In the genomic region with DNA sequence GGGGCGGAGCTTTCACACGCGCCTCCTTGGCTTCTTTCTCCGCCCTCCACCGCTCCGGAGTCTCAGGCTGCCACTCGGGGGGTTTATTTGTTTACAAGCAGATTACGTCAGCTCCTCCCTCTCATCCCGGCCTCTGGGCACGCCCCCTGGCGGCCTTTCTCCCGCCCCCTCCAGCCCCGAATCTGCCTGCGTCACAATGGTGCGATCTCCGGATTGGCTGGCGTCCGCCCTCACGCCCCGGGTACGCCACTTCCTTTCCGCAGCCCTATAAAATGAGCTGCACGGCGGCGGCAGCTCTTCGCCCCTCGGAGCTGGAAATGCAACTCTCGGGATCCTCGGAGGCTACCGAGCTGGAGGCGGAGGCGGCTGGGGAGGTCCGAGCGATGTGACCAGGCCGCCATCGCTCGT, we compare ENCODE assay signal across 8 mouse cellular contexts. TPM values are rescaled to one million over a fixed set of nuclear protein-coding genes. Genes with fewer than 3 reads are reported as not detected.
DNase-seq lines count a peak whose midpoint lies in the region; ATAC-seq and TF ChIP-seq lines count a peak whose summit lies in the region.

Gene Btg1 (plus strand): TSS at position 298 of the 408 bp plus-strand sequence.

- H3K4me1 ChIP-seq in bone marrow macrophage, adult 2 months (ENCODE audit: control insufficient read depth, insufficient read depth, low read length): peaks cover 6% of the 10 kb centered on the region
- H3K4me1 ChIP-seq in embryonic fibroblast, embryonic 13.5 days (ENCODE audit: control insufficient read depth, insufficient read depth, low read length): peaks cover 2% of the 10 kb centered on the region
- peaks cover 5% of the 10 kb centered on the region; the same call in 1 of the 2 replicates for H3K4me1 ChIP-seq in kidney, embryonic 14.5 days (ENCODE audit: control insufficient read depth, insufficient read depth, low read length)
- H3K4me1 ChIP-seq in limb, embryonic 15.5 days: peaks cover 14% of the 10 kb centered on the region

- peak; percentile 99 for DNase-seq in A20 (ENCODE audit: low read depth, low spot score)
- peak; percentile 99 to 100 for DNase-seq in heart, adult 9 months (ENCODE audit: low spot score in 2 of 2)
- DNase-seq in monocyte, adult 2 months (ENCODE audit: low read depth in 1 of 2, low spot score in 2 of 2): peak; percentile 99 to 100
- peak; percentile 99 to 100 for DNase-seq in spleen, postnatal 36 days (ENCODE audit: low spot score in 2 of 2)

- ATAC-seq in kidney, embryonic 14.5 days (ENCODE audit: low FRiP score, low TSS enrichment): peak; percentile 96
- ATAC-seq in limb, embryonic 15.5 days (ENCODE audit: insufficient number of reproducible peaks, low FRiP score, low TSS enrichment, low read depth): peak; percentile 94

- peak within 1 kb of the TSS; percentile 55 for H3K4me2 ChIP-seq in kidney, embryonic 14.5 days (replicated peaks; ENCODE audit: low read depth, low read length)
- H3K4me2 ChIP-seq in limb, embryonic 15.5 days: peak within 1 kb of the TSS; percentile 61

- no peaks in the 10 kb centered on the region for H3K9me3 ChIP-seq in kidney, embryonic 14.5 days (ENCODE audit: control insufficient read depth, low read length)
- H3K9me3 ChIP-seq in limb, embryonic 15.5 days: no peaks in the 10 kb centered on the region

- H3K36me3 ChIP-seq in kidney, embryonic 14.5 days (ENCODE audit: control insufficient read depth, insufficient read depth, low read length): peaks cover 14% of the 10 kb centered on the region; the same call in 1 of the 2 replicates
- H3K36me3 ChIP-seq in limb, embryonic 15.5 days: peaks cover 9% of the 10 kb centered on the region

- TF ChIP-seq CTCF in bone marrow macrophage, adult 2 months (IDR thresholded peaks at IDR 0.05; ENCODE audit: low read depth, low read length): no peak
- no peak for TF ChIP-seq CTCF in embryonic fibroblast, embryonic 13.5 days (IDR thresholded peaks at IDR 0.05; ENCODE audit: borderline replicate concordance, insufficient read depth, low read length)

- peak within 1 kb of the TSS; percentile 79 for H3K4me3 ChIP-seq in bone marrow macrophage, adult 2 months (ENCODE audit: insufficient read depth, low read length)
- H3K4me3 ChIP-seq in embryonic fibroblast, embryonic 13.5 days (ENCODE audit: insufficient read depth, low read length): peak within 1 kb of the TSS; percentile 92
- peak within 1 kb of the TSS; percentile 71 for H3K4me3 ChIP-seq in kidney, embryonic 14.5 days (ENCODE audit: low read length)
- peak within 1 kb of the TSS; percentile 96 for H3K4me3 ChIP-seq in limb, embryonic 15.5 days

- H3K27ac ChIP-seq in bone marrow macrophage, adult 2 months (ENCODE audit: insufficient read depth, low read depth, low read length): peak within 1 kb of the TSS; percentile 87
- H3K27ac ChIP-seq in embryonic fibroblast, embryonic 13.5 days (ENCODE audit: insufficient read depth, low read length): peak within 1 kb of the TSS; percentile 90
- peak within 1 kb of the TSS; percentile 88 for H3K27ac ChIP-seq in kidney, embryonic 14.5 days (ENCODE audit: low read depth, low read length)
- peak within 1 kb of the TSS; percentile 97 for H3K27ac ChIP-seq in limb, embryonic 15.5 days

- H3K27me3 ChIP-seq in kidney, embryonic 14.5 days (ENCODE audit: control insufficient read depth, insufficient read depth, low read length): no peaks in the 10 kb centered on the region
- no peaks in the 10 kb centered on the region for H3K27me3 ChIP-seq in limb, embryonic 15.5 days

- TF ChIP-seq POLR2A in bone marrow macrophage, adult 2 months (IDR thresholded peaks at IDR 0.05; ENCODE audit: borderline replicate concordance, low read depth, low read length): peak; percentile 98
- peak; percentile 99 for TF ChIP-seq POLR2A in embryonic fibroblast, embryonic 13.5 days (IDR thresholded peaks at IDR 0.05; ENCODE audit: low read depth, low read length)

- peak within 1 kb of the TSS; percentile 94 for H3K9ac ChIP-seq in kidney, embryonic 14.5 days (ENCODE audit: low read depth, low read length)
- peak within 1 kb of the TSS; percentile 99 for H3K9ac ChIP-seq in limb, embryonic 15.5 days

- WGBS in kidney, embryonic 14.5 days: 0% methylated on average over 36 of the region's 37 CpGs
- under 1% methylated on average over 37 of the region's 37 CpGs for WGBS in limb, embryonic 15.5 days

RNA-seq across cellular contexts. Expression of gene Btg1, which starts in this region (rescaled TPM):
- 171 and 175 TPM in 2 replicates for polyA plus RNA-seq in bone marrow macrophage, adult 2 months (2012; ENCODE audit: insufficient read depth, insufficient read length, missing spikeins)
- polyA plus RNA-seq in embryonic fibroblast, embryonic 13.5 days (2011; ENCODE audit: insufficient read length, low read depth, missing spikeins): 65.8 and 66.4 TPM in 2 replicates
- polyA plus RNA-seq in kidney, embryonic 14.5 days (2014; fragmentation: Nextera tagmentation; extraction: Ambion mirVana): 47.3 and 55.9 TPM in 2 replicates
- polyA plus RNA-seq in limb, embryonic 15.5 days (2015; fragmentation: Nextera tagmentation; extraction: Ambion mirVana): 48.8 and 75.6 TPM in 2 replicates

Comparison
In these comparisons a context has a peak if more than half of its experiments do, and no peak if none do; other contexts are left out.
1. Peak in every context shown above with its lines: DNase-seq, ATAC-seq, H3K4me3 ChIP-seq and H3K27ac ChIP-seq.